Mouse (Mus musculus) c-Kit-positive CD71-negative TER-119-negative erythroid progenitor cells, embryonic 14.5 days (primary cell): ENCODE data around the gene Med26.

Experiments
- DNase-seq: peaks from one replicate; pipeline ENCODE4 v3.0.0-alpha.2; 2013; ENCODE audit warnings: low read depth

Gene Med26

DNA sequence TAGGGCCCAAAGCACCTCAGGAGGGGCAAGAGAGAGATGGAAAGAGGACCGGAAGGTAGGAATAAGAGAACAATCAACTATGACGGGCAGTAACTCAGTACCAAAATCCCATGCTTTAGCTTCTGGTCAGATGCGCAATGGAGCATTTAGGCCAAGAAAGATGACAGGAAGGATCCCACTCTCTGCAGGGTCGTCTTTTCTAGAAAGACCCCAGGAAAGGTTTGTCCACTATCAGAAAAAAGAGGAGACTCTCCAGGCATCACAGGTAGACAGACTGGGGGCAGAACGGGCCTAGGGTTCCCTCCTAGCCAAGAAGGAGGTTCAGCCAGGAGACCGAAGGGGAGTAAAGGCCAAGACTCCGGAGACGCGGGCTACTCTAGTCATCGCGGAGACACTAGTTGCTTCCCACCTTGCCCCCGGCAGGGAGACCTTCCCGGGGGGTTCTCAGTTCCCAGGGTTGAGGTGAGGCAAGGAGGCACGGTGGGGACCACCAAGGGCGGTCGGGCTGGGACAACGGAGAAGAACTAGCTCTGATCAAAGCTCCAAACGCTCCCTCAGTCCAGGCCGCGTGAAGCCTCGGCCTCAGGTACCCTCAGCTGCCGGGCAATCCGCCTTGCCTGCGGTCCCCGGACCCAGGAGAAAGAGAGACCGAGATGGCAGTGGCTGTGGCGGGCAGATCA lies 808 bp downstream of the Med26 start:
- no peak for DNase-seq

DNA sequence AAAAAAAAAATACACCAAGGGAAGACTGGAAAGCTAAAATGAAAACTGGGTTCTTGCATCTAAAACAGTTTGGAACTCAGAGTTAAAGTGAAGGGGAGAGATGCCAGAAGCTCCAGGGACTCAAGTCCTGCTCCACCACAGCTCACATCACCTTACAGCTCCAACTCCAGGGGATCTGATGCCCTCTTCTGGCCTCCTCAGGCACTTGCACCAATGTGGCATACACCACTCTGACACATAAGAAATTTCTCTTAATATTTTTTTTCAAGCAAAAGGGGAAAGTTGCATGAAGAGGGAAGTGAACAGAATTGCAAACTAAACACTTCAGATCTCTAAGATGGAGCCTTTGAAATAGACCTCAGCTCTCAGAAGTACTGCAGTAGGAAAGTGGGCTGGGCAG lies 8.8 kb downstream of the Med26 start:
- DNase-seq = no peak

GRCm38 (mm10) chr8:72534888-72535287 lies 13.2 kb downstream of the Med26 start:
- DNase-seq = no peak

- no peak for DNase-seq
Observed at GRCm38 (mm10) chr8:72532103-72532502, 16.0 kb downstream of the Med26 start.

DNA sequence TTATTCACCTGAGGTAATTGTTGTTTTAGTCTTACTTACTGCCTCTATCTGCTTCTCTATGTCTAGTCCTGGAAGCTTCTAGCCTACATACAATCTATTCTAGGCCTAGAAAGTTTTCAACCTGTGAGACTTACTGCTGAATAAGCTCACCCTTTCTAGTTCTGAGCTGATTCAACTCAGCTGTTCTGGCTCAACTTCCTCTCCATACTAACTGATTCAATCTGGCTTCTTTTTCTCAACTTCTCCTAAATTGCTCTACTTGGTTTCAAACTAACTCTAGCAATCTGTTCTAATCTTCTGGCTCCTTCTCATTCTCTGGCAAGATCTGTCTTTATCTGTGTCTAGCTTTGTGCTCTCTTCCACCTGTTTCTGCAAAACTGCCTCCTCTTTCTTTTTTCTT lies 26.2 kb downstream of the Med26 start:
- DNase-seq = no peak

DNA sequence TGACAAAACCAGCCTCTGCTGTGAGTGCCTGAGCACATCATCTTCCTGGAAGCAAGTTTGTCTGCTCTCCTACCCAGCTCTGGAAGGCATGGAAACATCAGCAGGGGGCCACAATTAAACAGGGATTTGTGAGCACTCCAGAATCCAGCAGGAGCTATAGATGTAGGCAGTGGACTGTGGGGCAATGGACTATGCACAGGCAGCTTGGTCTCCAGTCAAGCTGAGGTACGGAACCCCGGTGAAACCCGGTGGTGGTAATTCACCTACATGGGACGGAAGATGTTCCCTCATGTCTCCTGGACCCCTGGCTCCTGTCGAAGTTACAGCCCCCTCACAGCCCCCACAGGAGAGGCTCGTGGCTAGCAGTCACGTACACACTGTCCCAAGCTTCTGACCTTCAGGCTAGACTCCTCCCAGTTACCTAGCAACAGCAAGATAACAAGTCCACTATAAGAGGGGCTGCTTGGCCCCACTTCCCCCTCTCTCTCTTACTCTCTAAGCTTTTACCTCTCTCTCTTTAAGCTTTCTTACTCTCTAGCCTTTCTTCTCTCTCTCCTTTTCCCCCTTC lies 30.6 kb downstream of the Med26 start:
- DNase-seq = no peak

- no peak for DNase-seq
Observed at GRCm38 (mm10) chr8:72513158-72513557, 34.9 kb downstream of the Med26 start.

- DNase-seq = no peak
Observed at GRCm38 (mm10) chr8:72512648-72513047, 35.4 kb downstream of the Med26 start.

DNA sequence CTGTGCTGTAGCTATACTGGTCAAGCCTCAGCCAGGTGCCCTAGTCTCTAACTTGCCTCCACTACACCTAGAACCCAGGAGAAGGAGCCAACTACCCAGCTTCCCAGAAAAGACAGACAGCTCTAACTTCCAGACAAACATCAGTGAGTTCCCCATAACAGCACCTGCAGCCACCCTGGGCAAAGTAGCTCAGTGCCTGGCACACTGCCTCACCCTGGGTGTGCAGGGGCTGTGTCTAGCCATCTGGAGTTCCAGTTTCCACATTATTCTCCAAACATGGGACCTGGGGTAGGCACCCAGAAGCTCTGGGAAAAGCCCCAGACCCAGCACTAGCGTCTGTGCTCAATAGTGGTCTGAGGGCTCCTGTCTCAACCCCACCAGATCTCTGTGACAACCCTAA lies 40.6 kb downstream of the Med26 start:
- no peak for DNase-seq

DNA sequence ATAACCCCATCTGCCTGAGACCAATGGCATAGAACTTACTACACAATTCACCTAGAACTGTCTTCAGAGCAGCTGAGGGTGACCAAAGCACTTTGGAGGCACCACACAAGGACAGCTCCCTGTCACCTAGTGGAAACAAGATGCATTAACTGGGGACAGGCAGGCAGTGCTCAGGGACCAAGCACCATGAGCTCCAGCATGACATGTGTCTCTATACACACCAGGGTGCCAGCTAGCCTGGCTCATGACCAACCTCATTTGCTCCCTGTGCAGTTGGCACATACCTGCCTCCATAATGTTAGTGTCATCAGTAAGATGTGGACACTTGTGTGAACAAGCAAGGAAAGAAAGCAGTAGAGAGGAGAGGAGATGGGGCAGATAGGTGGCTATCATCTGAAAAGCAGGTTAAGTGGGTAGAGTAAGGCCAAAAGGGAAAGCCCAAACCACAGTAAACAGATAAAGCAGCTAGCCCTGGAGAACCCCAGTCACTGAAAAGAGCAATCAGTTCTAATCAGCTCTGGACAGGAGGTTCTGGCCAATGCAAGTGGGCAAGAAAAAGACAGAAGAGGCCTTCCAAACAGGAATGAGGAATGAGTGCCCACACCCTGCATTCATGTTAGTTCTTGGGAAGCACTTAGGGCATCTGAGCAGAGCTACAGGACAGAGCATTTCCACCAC lies 43.3 kb downstream of the Med26 start:
- no peak for DNase-seq

GRCm38 (mm10) chr8:72504137-72504536 lies 43.9 kb downstream of the Med26 start:
- no peak for DNase-seq

GRCm38 (mm10) chr8:72500521-72500931 lies 47.5 kb downstream of the Med26 start:
- no peak for DNase-seq

- DNase-seq = no peak
Observed at GRCm38 (mm10) chr8:72499521-72500284, 48.4 kb downstream of the Med26 start.

GRCm38 (mm10) chr8:72498527-72498926 lies 49.5 kb downstream of the Med26 start:
- DNase-seq = no peak

GRCm38 (mm10) chr8:72497911-72498310 lies 50.2 kb downstream of the Med26 start:
- DNase-seq = no peak

DNA sequence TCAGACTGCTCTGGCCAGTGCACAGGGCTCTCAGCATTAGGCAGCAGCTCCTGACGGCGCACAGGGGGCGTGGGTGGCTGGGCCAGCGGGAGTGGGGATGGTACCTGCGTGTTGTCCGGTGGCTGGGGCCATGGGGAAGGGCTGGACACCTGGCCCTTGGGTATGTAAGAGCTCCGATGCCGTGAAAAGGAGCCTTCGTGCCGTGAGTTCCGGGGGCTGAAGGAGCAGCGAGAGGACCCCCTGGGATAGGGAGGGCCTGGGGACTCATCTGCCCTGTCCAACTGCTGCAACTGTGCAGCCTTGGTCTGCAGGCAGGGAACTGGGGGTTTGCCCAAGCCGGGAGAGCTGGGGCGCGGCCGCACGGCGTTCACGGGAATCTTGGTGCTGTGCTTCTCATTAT lies 51.9 kb downstream of the Med26 start:
- DNase-seq = no peak

DNA sequence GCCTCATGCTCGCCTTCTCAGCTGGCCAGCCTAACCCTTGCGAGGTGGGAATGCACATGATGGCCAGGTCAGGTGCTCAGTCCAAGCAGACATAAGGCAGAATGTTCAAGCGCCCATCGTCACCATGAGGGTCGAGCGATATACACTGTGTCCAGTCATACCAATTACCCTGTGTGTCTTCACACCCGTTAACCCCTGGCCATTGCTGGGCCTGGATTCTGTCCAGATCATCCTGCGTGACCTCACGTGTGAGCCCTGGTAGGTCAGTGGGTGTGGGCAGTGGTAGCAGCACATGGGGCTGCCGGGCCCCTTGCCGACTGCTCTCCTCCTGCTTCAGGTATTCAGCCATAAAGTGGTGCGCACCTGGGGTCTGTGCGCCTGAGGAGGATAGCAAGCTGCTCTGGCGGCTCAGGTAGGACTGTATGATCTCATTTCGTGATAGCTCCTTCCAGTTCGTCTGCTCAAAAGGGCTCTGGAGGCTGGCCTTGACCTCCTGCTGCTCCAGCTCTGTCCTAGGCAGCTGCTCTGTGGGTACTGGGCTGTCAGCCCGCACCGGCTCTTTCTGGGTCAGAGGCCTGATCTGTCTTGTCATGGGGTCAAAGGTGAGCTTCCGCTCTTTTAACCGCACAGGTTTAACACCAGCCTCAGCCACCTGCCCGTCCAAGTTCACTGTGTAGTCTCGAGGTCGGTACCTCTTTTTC lies 52.5 kb downstream of the Med26 start:
- DNase-seq = no peak

- DNase-seq = no peak
Observed at GRCm38 (mm10) chr8:72493381-72493780, 54.7 kb downstream of the Med26 start.

GRCm38 (mm10) chr8:72492622-72493081 lies 55.4 kb downstream of the Med26 start:
- peak; percentile 98 for DNase-seq

- DNase-seq = no peak
Observed at GRCm38 (mm10) chr8:72491680-72492621, 56.1 kb downstream of the Med26 start, which contains the start of gene Slc35e1. Gene Slc35e1 (minus strand): TSS chr8:72492614.

DNA sequence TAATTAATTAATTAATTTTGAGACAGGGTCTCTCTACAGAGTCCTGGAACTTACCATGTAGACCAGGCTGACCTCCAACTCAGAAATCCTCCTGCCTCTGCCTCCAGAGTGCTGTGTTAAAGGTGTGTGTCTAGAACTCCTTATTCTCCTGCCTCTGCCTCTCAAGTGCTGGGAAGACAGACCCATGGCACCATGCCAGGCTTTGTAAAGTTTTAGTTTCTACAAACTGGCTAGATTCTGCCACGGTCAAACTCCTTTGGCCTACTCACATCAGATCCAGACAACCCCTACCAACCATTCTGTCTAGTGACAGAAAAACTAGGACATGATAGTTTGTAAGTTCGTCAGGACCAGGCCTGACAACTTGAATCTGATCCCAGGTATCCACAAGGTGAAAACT lies 57.1 kb downstream of the Med26 start:
- DNase-seq = no peak
